Mouse (Mus musculus): ENCODE data around the gene Frat1.
"Not testable (repeated sequence)": the region's sequence is repeated elsewhere in the genome, so short reads cannot be mapped to it uniquely, and the experiment has no call there.

DNA sequence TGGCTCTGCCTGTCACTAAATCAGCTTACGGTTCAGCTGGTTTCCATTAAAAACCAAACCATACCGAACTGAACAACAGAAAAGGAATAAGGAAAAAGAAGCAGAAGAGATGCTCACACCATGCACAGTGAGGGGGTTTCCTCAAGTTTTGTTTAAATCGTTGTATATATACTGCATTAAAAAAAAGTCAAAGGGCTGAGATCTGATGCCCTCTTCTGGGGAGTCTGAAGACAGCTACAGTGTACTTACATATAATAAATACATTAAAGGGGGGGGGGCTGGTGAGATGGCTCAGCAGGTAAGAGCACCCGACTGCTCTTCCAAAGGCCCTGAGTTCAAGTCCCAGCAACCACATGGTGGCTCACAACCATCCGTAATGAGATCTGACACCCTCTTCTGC lies 40.2 kb downstream of the Frat1 start:
- not testable (repeated sequence) for TF ChIP-seq POLR2A, CTCF (IDR thresholded peaks at IDR 0.05; ENCODE audit: insufficient read depth, low read depth, low read length)
